Mouse (Mus musculus) mouse embryonic stem cell (cell line): ENCODE measurements around the gene Grb2.

Source experiments
- in situ Hi-C, 2 experiments: fragments of 300-500 bp; cut with MboI; formaldehyde crosslinking; loops; 1 replicate in 1 of 2; 3 replicates in 1 of 2; pipeline ENCODE4 v1.14.3; 2019 to 2020; ENCODE audit warnings: low sequenced_read_pairs in 2 of 2, low pct_unique_long_range_greater_than_20kb in 1 of 2, mixed read lengths in 1 of 2; ENCODE audit not compliant: unreplicated experiment in 1 of 2

Gene Grb2

DNA sequence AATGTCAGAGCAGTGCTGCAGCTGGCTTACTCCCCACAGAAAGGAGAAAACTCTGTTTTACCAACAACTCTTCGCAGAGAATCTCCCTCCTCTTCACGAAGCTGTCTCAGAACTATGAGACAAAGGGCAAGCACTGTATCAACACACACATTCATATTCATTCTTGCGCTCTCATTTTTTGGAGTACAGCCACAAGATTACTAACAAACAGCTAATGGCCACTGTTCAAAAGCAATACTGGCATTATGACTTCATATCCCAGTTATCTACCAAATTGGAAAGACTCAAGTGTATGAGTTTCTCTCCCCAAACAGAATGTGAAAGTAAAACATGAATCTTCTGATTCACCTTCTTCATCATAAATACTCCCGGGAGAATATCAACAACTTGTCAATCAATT lies 11.9 kb downstream of the Grb2 start:
- in situ Hi-C loops = no loop called here

DNA sequence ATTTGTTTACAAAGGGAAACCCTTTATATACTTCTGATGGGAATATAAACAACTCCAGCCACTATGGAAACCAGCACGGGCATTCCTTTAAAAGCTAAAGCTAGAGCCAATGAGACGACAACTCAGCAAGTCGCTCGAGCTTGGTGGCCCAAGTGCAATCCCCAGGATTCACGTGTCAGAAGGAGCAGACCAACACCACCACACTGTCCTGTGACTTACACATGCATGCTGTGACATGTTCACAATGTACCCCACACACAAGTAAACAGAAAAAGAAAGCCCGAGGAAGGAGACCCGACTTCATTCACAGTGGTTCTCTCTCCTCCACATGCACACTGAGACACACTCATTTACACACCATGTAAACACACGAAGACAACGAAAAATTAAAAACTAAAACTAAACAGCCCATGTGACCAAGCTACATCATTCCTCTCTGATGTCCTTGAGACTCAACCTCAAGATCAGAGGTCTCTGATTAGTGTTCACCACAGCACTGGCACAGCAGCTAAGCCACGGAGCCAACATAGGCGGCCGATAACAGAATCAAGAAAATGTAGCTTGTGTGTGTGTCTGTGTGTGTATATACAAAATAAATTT lies 14.3 kb downstream of the Grb2 start:
- in situ Hi-C loops = no loop called here

DNA sequence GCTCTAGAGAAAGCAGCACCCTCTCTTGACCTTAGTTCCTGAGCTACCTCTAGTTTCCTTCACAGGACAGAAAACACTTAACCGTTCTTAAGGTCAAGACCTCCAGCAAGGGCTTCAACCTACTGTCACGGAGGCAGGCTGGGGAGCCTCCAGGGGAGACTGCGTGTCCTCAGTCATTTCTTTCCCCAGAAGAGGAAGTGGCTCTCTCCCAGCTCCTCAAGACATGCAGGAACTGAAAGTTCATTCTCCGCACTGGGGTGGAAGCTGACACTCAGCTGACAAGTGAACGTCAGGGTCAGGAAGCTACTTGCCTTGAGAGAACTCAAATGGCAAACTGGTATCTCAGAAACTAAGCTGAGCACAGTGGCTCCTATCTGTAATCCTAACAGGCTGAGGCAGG lies 15.6 kb downstream of the Grb2 start:
- in situ Hi-C loops = no loop called here

DNA sequence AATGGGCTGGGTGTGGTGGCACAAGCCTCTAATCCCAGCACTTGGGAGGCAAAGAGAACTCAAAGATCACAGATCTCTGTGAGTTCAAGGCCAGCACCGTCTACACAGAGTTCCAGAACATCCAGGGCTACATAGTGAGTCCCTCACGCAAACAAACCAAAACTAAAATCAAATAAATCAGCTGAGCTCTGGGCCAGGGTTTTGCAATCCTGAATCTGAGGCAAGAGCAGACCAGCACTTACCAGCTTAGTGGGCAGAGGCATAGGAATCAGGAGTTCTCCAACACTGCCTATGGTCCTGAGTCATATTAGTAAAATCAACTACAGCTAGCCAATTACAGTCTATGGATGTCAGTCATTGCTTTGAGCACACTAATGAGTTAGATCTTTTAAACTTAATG lies 16.4 kb downstream of the Grb2 start:
- in situ Hi-C loops = no loop called here

DNA sequence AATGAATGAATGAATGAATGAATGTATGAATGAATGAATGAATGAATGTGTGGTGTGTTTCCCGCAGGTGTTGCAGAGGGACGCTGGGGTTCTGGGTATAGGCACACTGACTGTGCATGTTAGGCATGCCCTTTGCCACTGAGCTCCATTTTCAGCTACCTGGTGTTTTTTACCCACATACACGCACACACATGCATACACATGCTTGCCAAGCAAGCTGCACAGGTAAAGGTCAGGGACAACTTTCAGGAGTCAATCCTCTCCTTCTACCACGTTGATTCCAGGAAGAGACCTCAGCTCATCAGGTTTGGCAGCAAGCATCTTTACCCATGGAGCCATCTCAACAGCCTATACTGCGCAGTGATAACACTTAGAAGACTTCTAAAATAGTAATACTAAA lies 16.9 kb downstream of the Grb2 start:
- in situ Hi-C loops = no loop called here

DNA sequence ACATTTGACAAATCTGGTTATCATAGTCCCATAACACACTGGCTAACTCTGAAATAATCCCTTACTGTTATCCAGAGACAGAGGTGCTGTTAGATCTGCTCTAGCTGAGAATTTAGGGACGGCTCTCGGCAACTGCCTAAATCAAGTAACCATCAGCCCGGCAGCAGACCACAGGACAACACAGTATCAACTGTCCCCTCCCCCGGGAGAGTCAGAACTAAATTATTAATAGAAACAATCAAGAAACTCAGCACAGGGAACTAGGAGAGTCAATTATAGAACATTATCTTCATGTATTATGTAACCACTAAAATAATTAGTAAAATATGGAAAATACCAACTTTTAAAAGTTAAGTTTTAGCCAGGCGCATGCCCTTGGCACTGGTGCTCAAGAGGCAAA lies 17.4 kb downstream of the Grb2 start:
- in situ Hi-C loops = no loop called here

DNA sequence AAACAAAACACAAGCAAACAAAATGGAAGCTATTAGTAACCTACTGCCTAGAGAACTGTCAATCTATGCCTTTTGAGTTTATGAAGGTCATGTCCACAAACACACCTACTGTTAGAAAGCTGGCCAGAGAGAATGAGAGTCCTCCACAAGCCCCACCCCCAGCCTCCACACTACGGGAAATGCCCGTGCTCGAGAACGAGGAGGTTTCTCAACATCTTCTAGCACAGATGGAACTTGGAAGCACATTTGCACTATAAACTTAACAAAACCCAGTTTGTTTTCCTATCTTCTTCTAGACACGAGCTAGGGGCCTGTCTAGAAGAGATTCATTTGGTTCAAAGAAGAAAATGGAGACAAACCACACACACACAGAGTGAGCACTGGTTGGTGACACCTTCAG lies 18.0 kb downstream of the Grb2 start:
- in situ Hi-C loops = no loop called here

DNA sequence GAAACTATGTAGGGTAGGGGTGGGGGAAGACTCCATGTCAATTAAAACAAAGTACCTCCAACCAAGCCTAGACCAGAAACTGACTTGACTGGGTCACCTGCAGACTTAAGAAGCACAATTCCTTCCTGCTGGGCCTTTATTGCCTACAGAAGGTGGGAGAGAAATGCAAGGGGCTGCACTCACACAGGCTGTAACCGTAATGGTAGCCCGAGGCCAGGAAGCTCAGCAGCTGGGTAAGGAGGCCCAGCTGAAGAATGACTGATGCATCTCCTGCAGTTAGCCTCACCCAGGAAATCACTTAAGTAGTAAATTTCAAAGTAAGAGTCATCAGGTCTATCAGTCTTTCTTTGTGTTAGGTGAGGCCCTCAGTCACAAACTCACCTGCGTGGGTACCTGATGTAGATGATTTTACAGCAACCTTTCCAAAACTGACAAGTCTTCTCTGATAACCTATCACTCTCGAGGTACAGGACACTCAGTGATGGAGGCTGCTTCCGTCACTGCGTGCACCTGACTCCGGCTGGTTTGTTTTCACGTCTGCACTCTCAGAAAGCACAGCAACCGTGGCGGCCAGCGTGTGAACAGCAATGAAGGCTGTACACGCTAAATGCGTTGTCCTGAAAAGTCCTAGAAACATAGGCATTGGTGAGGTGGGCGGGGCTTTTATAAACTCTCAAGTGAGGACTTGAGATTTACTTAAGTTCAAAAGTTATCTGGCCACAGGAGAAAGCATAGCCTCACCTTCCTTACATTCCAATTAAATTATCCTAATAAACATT lies 19.1 kb downstream of the Grb2 start:
- in situ Hi-C loops = no loop called here

DNA sequence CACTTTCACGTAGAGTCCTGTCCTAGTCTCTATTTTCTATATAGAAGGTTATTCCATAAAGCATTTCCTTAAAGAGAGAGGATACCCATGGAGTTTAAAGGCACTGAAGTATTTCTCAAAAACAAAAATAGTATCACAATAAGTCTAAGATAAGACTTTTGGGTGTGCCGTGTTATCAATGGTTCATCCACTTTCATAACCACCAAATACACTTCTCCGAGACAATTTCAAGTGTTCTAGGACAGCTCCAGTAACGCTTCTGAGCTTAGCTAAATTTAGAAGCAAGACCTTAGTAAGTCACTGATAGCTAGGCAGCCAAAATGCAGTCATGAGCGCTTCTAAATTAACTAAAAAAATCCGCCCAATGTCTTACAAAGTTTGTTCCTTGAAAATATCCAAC lies 22.0 kb downstream of the Grb2 start:
- in situ Hi-C loops = no loop called here

DNA sequence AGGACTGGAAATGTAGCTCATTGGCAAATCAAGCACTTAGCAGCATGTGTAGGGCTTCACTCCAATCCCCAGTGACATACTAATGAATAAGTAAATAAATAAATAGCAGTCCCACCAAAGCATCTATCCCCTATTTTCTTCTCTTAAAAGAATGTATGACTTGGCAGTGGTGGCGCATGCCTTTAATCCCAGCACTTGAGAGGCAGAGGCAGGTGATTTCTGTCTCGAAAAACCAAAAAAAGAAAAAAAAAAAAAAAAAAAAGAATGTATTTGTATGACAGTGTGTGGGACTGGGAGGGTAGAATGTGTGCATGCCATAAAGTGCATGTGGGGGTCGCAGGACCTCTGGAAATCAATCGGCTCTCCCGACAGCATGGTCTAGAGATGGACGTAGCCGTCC lies 22.4 kb downstream of the Grb2 start:
- in situ Hi-C loops = no loop called here

DNA sequence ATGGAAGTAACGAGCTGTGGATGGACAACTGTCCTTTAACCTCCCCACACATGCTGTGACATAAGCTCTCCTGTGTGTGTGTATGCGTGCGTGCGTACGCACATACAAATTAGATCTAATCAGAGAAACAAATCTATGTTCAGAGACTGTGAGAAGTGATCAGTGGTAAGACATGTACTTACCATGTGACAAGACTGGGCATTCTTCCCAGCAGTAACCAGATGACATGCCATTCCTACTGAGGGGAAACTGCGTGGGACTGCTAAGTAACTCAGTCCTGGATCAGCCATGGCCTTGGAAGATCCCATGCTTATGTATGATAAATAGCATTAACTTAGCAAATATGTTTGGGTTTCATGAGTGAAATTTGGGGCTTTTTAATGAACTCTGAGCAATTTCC lies 23.5 kb downstream of the Grb2 start:
- in situ Hi-C loops = no loop called here

DNA sequence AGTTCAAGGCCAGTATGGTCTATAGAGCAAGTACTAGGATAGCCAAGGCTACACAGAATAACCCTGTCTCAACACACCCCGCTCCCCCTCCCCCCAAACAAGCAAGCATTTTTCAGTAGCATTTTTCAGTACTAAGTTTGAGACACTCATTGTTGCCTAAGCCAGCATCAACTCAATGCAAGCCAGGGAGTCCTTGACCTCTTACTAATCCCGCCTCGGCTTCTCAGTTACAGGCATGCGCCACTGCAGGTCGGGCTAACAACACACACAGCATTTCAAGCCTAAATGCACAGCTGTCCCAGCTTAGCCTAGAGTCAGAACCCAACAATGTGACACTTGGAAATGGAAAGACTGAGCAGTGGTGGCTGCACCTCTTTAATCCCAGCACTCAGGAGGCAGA lies 25.1 kb downstream of the Grb2 start:
- in situ Hi-C loops = no loop called here

DNA sequence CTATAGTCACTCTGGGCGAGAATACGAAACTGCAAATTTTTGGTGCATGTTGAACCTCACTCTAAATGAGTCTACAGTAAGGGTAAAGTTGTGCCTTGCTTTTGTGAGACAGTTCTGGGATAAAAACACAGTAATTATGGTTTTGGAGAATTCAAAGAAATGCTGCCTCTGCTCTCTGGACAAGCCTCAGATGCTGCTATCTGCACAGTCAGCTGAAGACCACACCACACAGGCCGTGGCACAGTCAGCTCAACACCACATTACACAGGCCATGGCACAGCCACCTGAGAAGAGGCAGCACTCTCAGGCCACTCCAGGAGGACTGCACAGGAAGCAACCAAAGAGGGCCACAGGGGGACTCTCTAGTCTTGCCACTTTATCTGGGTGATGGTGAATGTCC lies 26.0 kb downstream of the Grb2 start:
- in situ Hi-C loops = no loop called here

DNA sequence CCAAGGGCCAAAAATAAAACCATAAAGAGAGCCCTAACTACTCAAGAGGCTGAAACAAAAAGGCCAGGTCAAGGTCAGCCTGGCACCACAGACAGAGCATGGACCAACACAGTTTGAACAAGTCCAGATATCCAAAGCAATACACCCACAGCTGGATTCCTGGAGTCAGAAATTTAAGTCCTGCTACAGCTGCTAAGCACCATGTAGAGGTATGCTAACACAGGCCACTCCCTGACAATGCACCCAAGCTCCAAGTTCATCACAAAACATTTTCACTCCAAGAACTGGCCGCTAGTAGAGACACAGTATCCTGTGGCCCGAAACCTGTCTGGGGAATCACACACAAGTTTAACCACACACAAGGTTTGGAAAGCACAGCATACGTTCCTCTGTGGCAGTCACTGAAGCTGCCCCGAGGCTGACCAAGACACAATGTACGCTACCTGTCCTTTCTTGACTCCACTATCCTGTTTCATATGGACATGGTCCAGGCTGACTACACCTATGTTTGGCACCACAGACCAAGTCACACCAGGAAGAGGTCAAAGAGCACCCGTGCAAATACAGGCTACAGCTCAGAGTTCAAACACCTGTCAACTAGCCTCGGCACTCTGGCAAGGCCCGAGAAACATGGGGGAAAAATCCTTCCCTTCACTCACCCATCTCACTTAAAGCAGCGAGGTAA lies 28.7 kb downstream of the Grb2 start:
- in situ Hi-C loops = no loop called here

DNA sequence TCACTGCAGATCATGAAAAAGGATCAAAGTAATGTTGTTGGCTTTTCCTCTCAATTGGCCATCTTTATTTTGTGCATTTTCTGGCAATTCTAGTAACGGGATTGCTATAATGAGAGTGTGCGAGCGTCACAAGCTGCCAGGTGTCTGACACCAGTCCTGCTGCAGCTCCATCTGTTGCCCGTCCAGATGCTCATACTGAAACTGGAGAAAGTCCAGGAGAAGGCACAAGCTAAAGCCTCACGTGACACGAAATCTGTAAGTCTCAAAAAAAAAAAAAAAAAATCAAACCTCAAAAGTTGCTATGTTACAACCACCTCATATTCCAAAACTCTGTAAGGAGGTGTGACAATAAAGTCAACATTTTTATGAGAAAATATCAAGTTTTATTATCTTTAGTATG lies 29.5 kb downstream of the Grb2 start:
- in situ Hi-C loops = no loop called here

DNA sequence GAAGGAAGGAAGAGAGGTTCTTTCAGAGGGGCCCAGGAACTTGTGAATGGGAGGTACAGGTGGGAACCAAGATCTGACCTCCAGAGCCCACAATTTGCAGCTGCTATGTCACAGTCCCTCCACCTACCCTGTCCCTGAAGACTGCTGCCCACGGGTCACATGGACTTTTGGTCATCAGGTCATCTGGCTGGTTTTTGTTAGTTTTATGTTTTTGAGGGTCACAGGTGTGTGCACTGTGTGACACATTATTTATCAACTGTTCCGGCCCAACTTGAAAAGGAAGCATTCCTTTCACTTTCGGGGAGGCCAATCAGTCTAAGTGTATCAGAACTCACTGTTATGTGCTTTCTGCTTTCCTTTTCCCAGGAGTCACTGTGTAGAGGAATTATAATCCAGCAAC lies 30.9 kb downstream of the Grb2 start:
- in situ Hi-C loops = no loop called here

DNA sequence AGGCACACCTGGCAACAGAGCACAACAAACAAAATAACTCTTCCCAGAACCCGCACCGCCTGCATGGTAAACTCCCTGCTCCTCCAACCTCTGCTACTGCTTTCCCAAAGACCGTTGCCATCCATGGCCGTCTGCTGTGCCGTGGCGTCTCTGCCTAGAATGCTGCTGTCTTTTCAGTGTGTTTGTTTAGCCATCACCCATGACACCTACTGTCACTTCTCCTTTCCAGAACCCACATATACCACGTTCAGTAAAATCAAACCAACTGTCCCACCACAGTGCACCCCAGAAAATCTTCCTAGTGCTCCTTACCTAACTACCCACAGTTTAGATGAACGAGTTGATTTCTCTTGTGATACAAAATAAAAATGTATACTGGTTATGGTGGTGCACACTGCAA lies 31.7 kb downstream of the Grb2 start:
- in situ Hi-C loops = no loop called here

DNA sequence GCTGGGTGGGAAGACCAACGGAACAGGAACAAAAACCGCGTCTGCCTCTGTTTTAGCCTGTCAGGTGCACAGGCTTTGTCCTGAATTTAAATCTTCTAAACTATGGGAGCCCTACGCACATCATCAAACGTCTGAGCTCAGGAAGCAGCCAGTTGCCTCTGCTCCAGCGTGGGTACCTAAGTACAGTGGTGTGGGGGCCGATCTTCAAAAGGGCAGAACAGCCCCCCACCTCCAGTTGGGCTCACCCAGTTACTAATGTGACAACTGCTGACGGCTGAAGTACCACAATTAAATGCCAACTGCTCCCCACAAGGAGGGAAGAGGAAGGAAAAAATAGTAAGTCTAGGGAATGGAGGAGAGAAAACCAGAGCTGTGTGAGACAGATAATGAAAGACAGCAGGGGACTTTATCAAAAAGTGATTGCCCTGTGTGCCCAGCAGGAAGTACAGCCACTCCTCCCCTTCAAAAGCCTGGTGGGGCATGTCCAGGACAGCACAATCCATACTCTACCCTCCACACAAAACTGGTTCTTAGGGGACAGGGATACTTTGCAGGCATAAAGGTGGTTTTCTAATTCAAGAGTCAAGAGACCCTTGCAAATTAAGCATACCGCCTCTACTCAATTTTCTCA lies 34.0 kb downstream of the Grb2 start:
- in situ Hi-C loops = no loop called here

DNA sequence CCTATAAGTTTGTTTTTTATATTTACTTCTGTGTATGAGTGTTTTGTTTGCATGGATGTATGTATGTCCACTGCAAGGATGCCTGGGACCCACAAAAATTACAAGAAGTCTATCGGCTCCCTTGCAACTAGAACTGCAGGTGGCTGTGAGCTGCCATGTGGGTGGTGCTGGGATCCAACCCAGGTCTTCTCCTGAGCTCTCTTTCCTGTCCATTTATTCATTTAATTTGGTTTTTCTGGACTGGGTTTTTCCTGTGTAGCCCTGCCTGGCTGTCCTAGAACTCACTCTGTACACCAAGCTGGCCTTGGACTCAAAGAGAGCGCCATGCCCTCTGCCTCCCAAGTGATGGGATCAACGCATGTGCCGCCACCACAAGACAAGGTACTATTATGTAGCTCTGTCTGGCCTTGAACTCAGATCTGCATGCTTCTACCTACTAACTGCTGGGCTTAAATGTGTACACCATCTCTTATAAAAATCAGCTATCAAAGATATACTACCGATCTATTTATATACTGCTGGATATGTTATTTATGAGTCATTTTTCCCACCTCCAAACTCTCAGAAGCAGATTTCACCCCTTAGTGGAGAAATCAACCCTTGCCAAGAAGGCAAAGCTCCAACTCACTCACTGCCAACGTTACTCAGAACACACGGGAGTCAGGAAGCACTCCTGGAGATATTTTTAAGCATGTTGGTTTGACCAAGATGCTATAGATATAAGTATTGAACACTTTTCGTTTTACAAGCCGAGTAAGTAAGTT lies 34.7 kb downstream of the Grb2 start:
- in situ Hi-C loops = no loop called here
